Mouse (Mus musculus): ENCODE measurements at regions not wholly inside any gene's neighbourhood (a gene's known extent, or its start where the extent isn't known, plus 50 kb on each side); places are given as distances from the start of the nearest gene placed in this dataset.

DNA sequence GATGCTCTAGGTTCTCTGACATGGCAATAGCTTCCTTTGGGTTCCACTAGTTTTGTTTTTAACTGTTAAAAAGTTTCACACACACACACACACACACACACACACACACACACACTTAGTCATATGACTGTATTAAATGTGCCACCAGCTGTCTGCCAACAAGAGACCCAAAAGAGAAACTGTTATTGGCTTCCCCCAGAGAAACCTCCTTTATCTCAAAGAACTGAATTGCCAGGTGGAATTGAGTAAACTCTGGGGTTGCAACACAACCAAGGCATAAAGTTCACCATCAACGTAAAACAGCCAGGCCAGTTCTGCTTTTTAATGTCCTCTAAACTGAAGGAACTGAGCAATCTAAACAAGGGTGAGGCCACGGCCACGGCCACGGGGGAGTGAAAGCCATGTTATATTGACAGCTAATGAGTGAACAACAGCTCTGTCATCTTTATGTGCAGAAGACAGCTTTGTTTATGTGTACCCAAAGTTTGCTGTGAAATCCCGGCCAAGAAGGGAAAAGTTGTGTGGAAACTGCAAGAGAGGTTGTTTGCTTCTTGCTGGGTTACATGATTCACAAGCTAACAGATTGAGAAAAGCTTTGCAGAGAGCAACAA, 69.3 kb downstream of the Btg1 start:
- Histone ChIP-seq H3K9ac (replicated peaks; ENCODE audit: low read depth) (no peak overlapping the region), H3K9me3 (ENCODE audit: low read length) (no peaks in the 10 kb centered on the region), H3K4me3 (ENCODE audit: low read depth, low read length) (no peak overlapping the region), H3K4me2 (replicated peaks; ENCODE audit: low read depth, low read length) (no peak overlapping the region), H3K36me3 (ENCODE audit: insufficient read depth, low read length) (no peaks in the 10 kb centered on the region), H3K4me1 (ENCODE audit: insufficient read depth, low read depth, low read length) (peaks cover 14% of the 10 kb centered on the region; the same call in 1 of the 2 replicates), H3K27me3 (replicated peaks; ENCODE audit: insufficient read depth, low read length) (no peaks in the 10 kb centered on the region), H3K27ac (ENCODE audit: low read length) (peak overlapping the region; percentile 43)
- ATAC-seq: peak; percentile 70
- 10% methylated on average over 5 of the region's 5 CpGs for WGBS
- DNase-seq (ENCODE audit: low spot score): peak; percentile 86
- peak; percentile 82 for TF ChIP-seq EP300 (IDR thresholded peaks at IDR 0.05)
- no peak for TF ChIP-seq CTCF (IDR thresholded peaks at IDR 0.05)

DNA sequence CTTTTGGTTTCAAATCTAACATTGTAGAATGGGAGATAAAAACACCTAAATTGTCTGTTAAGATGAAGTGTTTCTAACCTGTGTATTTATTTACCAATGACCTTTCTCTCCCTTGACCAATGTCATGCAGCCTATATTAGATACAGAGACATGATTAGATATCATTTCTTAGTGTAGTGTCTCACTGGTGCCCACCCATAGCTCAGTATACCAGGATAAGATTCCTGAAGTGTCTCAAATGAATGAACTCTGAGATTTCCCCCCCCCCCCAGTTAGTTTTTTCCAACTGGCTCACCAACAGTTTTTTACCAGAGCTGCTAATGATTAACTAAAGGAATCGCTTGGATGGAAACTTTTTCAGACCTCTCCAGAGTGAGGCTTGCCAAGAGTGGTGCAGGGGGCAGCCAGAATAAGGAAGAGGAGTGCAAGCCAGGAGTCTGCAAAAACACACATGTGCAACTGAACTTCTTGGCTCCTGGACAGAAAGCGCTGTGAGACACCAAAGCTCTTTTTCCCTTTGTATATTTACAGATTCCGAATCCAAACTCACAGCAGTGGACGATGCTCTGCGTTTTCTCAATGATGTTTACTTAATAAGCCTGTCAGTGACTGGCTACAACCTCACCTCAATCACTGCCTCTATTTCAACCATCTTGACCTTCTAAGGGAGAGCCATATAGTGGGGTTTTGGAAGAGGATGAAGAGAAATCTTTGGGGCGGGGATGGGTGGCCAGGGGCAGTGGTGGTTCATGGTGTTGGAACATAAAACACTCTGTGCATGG, 70.0 kb downstream of the Btg1 start:
- ATAC-seq (peak; percentile 63), DNase-seq (ENCODE audit: low spot score) (peak; percentile 89)
- no peaks in the 10 kb centered on the region for H3K36me3 ChIP-seq (ENCODE audit: insufficient read depth, low read length)
- 25% methylated on average over 6 of the region's 6 CpGs for WGBS
- no peak overlapping the region for H3K9ac ChIP-seq (replicated peaks; ENCODE audit: low read depth)
- TF ChIP-seq CTCF (IDR thresholded peaks at IDR 0.05): no peak
- TF ChIP-seq EP300 (IDR thresholded peaks at IDR 0.05): peak; percentile 13; the same call in 1 of the 2 replicates
- H3K27ac ChIP-seq (ENCODE audit: low read length): peak overlapping the region; percentile 47
- no peak overlapping the region for H3K4me2 ChIP-seq (replicated peaks; ENCODE audit: low read depth, low read length)
- H3K4me1 ChIP-seq (ENCODE audit: insufficient read depth, low read depth, low read length): peaks cover 18% of the 10 kb centered on the region; the same call in 1 of the 2 replicates
- H3K9me3 ChIP-seq (ENCODE audit: low read length): no peaks in the 10 kb centered on the region
- no peak overlapping the region for H3K4me3 ChIP-seq (ENCODE audit: low read depth, low read length)
- H3K27me3 ChIP-seq (replicated peaks; ENCODE audit: insufficient read depth, low read length): no peaks in the 10 kb centered on the region

DNA sequence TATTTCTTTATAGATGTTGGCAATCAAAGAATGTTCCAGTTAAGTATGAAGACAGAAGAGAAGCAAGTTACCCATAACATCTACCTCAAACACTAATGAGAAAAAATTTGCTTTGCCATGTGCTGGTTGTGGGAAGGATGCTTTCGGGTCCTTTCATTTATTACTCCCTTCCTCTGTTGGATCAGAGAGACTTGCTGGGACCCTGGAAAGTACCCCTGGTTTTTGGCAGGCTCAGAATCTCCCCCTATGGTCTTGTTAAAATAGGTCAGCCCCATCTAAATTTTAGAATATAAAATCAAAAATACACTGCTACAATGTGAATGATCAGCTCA, 70.6 kb downstream of the Btg1 start:
- Histone ChIP-seq H3K9ac (replicated peaks; ENCODE audit: low read depth) (no peak overlapping the region), H3K27me3 (replicated peaks; ENCODE audit: insufficient read depth, low read length) (no peaks in the 10 kb centered on the region), H3K9me3 (ENCODE audit: low read length) (no peaks in the 10 kb centered on the region), H3K4me2 (replicated peaks; ENCODE audit: low read depth, low read length) (no peak overlapping the region), H3K36me3 (ENCODE audit: insufficient read depth, low read length) (no peaks in the 10 kb centered on the region), H3K27ac (ENCODE audit: low read length) (peak overlapping the region; percentile 47), H3K4me3 (ENCODE audit: low read depth, low read length) (no peak overlapping the region), H3K4me1 (ENCODE audit: insufficient read depth, low read depth, low read length) (peaks cover 18% of the 10 kb centered on the region; the same call in 1 of the 2 replicates)
- TF ChIP-seq CTCF (IDR thresholded peaks at IDR 0.05): no peak
- TF ChIP-seq EP300 (IDR thresholded peaks at IDR 0.05): no peak
- no peak for ATAC-seq
- DNase-seq (ENCODE audit: low spot score): no peak
- WGBS: 83% methylated on average over 1 of the region's 1 CpGs

DNA sequence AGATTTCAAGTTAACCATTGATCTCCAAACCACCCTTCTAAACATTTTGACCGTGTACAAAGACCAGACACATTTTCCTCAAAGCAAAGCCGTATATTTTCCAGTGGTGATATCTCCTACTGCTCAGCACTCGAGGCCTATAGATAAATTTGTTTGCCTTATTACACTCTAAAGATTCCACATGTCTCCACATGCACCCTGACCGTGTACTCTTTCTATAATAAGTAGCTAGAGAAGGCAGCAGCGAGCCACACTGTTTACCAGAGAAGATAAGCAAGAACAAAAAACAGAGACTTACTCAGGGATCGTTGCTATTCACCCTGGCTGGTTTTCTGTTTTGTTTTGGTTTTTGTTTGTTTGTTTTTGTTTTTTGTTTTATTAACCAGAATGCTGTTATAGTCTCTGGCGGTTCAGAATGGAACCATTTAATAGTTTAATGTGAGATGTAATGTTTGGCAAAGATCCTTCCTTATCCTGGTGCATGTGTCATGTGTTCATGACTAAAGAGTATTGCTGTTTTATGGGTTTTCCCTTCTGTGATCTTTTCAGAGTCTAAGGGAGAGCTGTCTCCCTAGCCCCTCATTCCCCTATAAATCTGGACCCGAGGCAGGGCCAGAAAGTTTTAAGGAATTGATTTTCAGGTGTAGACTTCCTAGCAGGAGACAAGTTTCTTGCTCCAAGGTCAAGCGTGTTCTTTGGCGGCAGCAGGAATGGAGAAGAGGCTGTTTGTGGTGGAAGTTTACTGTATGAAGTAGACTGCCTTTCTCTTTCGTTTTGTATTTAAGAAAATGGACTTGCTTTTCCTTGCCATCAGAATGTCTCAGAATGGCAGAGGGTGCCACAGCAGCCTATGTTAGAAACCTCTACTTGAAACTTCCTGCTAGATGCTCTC, 73.4 kb downstream of the Btg1 start:
- DNase-seq (ENCODE audit: low spot score) (peak; percentile 39), ATAC-seq (no peak)
- Histone ChIP-seq H3K4me1 (ENCODE audit: insufficient read depth, low read depth, low read length) (peaks cover 18% of the 10 kb centered on the region; the same call in 1 of the 2 replicates), H3K27me3 (replicated peaks; ENCODE audit: insufficient read depth, low read length) (no peaks in the 10 kb centered on the region), H3K36me3 (ENCODE audit: insufficient read depth, low read length) (no peaks in the 10 kb centered on the region), H3K4me2 (replicated peaks; ENCODE audit: low read depth, low read length) (peak overlapping the region; percentile 47), H3K27ac (ENCODE audit: low read length) (peak overlapping the region; percentile 70), H3K9ac (replicated peaks; ENCODE audit: low read depth) (no peak overlapping the region), H3K4me3 (ENCODE audit: low read depth, low read length) (no peak overlapping the region), H3K9me3 (ENCODE audit: low read length) (no peaks in the 10 kb centered on the region)
- TF ChIP-seq CTCF (IDR thresholded peaks at IDR 0.05) (no peak), EP300 (IDR thresholded peaks at IDR 0.05) (no peak)
- WGBS: 26% methylated on average over 11 of the region's 11 CpGs

DNA sequence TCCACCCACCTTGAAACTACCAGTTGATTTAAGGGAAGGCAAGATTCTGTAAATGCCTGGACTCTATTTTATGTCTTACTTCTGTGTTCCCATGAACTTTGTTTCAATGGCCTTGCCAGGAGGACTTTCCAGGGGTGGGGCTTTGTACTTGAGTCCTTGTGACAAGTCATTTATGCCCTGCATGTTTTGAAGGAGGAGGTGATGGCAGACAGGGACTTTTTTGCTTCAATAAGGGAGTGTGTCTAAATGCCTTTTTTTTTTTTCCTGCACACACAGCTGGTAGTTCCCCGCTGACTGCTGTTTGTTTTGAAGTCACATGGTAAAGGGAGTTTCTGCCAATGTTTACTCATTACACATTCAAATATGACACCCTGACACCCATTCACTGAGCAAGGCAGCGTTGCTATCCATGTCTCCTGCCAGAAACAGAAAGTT, 74.1 kb downstream of the Btg1 start:
- ATAC-seq (peak; percentile 85), DNase-seq (ENCODE audit: low spot score) (peak; percentile 95)
- peak overlapping the region; percentile 47 for H3K4me2 ChIP-seq (replicated peaks; ENCODE audit: low read depth, low read length)
- H3K36me3 ChIP-seq (ENCODE audit: insufficient read depth, low read length): no peaks in the 10 kb centered on the region
- peak; percentile 76 for TF ChIP-seq EP300 (IDR thresholded peaks at IDR 0.05)
- no peak for TF ChIP-seq CTCF (IDR thresholded peaks at IDR 0.05)
- H3K9me3 ChIP-seq (ENCODE audit: low read length): no peaks in the 10 kb centered on the region
- WGBS: 28% methylated on average over 2 of the region's 2 CpGs
- H3K4me3 ChIP-seq (ENCODE audit: low read depth, low read length): no peak overlapping the region
- no peak overlapping the region for H3K9ac ChIP-seq (replicated peaks; ENCODE audit: low read depth)
- peaks cover 18% of the 10 kb centered on the region; the same call in 1 of the 2 replicates for H3K4me1 ChIP-seq (ENCODE audit: insufficient read depth, low read depth, low read length)
- peak overlapping the region; percentile 70 for H3K27ac ChIP-seq (ENCODE audit: low read length)
- no peaks in the 10 kb centered on the region for H3K27me3 ChIP-seq (replicated peaks; ENCODE audit: insufficient read depth, low read length)
